Mouse (Mus musculus) right cerebral cortex, postnatal 10 days (tissue): Measurements from ENCODE around the gene Ythdc1.
"Not testable (repeated sequence)": the region's sequence is repeated elsewhere in the genome, so short reads cannot be mapped to it uniquely, and the experiment has no call there.

ENCODE experiments used
- DNase-seq, 2 experiments: peaks; one replicate each; pipeline ENCODE4 v3.0.0; 2021; ENCODE audit warnings: low spot score in 2 of 2

The Ythdc1 gene

GRCm38 (mm10) chr5:86803962-86804940 lies at the start of gene Ythdc1:
Ythdc1 (plus strand) TSS chr5:86804221.
- peak; percentile 96 for DNase-seq

DNA sequence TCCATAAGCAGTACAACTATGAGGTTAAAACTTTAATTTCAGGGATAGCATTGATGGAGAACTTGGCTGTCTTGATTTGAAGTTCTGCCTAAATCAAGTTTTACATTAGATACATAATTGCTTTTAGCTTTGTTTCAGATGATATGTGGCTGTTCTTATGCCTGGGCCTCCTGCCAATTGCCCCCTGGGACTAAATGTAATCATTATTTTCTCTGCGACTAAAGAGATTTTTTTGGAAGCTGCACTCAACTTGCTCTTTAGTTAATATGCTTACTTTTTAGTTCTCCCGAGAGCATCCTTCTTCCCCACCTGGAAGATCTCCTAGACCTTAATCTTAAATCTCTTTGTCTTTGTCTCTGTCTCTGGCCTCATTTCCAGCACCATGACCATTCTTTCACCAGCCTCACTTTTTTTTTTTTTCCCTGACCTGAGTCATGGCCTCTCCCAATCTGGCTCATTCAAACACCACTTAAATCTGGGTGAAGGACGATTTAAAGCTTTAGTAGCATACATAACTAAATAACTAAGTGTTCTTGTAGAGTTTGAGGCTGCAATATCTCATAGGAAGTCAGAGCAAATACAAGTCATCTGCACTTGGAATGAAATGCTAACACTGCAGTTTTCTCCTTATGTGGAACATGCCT lies 34.9 kb upstream of the Ythdc1 start:
- DNase-seq: no peak

GRCm38 (mm10) chr5:86771010-86771409 lies 33.0 kb upstream of the Ythdc1 start:
- no peak for DNase-seq

DNA sequence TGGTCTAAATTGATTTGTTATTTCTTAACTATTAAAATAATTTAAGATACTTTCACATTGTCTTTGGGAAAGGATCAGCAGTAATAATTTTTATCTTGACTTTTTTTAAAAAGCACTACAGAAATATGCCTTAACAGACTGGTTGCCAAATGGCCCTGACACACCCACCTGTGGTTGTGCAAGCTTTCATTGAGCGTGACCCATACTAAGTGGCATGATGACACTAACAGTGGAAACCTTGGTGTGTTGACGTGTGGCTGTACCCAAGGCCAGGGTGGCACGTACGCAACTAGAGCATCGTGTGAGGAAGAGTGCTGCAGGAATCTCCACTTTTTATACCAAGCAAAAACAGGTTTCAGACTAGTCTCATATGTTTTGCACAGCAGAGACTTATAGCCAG lies 27.1 kb upstream of the Ythdc1 start:
- no peak for DNase-seq

- DNase-seq: no peak
Measured at GRCm38 (mm10) chr5:86778471-86778870, 25.6 kb upstream of the Ythdc1 start.

DNA sequence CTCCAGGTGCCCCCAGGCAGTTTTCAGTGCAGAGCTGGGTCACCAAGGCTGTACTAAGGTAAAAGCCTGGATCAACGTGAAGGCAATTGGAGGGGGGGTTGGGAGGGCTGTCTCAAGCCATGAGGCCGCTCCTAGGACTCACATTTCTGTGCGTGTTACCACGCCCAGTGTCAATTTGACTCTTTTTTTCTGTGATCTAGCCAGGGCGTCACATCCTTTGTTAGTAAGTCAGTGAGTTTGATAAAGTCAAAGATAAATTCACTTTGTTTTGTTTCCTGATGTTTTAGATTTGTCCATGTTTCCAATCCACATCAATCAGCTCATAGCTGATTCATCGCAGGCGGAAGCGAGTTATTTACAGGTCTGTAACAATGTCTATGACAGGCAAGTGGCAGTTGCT lies 21.0 kb upstream of the Ythdc1 start:
- DNase-seq: no peak

DNA sequence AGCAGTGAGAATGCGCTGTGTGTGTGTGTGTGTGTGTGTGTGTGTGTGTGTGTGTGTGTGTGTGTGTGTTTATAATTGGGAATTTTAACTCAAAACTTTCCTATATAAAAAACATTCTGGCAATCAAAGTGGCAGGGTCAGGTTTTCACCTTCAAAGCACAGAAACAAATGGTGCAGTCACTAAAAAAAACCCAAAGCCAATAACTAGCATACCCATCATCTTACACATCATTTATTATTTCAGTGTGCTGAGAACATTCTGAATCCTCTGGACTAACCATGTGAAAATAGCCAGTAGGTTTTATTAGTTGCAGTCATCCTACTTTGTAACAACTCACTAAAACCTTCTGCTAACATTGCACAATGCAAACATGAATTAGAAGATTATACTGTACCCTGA lies 19.8 kb upstream of the Ythdc1 start:
- no peak for DNase-seq

DNA sequence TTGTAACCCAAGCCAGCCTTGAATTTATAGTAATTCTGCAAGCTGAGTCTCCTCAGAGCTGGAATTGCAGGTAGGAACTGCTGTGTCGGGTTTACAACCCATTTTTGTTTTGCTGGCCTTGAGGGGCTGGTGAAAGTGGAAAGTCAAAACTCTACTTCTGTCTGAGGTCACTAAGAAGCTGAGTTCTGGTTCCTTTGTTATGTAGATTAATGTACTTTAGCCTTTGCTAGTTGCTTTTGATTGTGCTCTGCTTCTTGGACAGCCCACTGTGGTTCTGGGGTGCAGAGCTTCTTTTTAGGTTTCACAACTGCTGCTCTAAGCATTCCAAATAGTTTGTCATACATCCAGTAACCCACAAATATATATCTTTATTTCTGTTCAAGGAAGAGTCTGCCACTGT lies 17.2 kb upstream of the Ythdc1 start:
- no peak for DNase-seq

GRCm38 (mm10) chr5:86789954-86790353 lies 14.1 kb upstream of the Ythdc1 start:
- no peak for DNase-seq

- no peak for DNase-seq
Measured at GRCm38 (mm10) chr5:86792249-86792648, 11.8 kb upstream of the Ythdc1 start.

DNA sequence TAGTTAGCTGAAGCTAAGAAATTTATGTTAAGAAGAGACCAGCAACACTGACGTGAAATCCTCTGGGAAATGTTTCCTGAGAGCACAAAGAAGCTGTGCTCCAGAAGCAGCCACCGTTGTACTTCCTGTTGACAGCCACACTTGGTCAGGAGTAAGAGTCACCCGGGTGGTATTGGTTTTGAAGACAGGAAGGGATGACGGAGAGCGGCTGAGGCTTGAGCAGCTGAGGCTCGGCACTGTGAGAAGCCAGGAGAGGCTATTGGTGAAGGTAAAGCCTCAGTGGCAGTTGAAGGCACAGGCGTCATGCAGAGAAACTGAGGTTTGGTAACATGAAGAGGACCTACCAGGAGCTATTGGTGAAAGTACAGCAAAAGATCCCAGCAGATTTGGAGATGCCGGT lies 11.2 kb upstream of the Ythdc1 start:
- no peak for DNase-seq

DNA sequence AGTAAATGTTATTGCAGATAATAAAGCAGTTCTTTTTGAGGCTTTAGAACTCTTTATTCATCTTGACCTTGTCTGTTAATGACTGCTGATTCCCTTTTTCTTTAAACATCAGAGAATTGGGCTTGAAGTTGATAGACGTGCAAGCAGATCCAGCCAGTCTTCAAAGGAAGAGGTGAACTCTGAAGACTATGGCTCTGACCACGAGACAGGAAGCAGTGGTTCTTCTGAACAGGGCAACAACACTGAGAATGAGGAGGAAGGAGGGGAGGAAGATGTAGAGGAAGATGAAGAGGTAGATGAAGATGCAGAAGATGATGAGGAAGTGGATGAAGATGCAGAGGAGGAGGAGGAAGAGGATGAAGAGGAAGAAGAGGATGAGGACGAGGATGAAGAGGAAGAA lies 12.8 kb downstream of the Ythdc1 start:
- DNase-seq: no peak

DNA sequence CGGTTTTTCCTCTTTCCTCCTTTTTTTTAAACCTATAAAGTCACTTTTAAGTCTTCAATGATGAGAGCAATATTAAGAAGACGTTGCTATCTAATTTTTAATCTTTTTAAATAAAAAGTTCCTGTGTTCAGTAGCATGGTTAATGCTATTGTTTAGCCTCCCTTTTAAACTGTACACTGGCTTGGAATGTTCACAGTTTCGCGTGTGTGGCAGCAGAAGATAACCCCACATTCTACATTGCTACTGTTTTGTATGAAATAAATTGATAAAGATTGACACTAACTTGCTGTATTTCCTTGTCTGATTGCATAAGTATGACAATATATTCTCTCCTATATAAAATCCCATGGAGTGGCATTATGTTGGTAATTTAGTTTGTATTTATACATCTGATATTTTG lies 32.4 kb downstream of the Ythdc1 start:
- not testable (repeated sequence) for DNase-seq

DNA sequence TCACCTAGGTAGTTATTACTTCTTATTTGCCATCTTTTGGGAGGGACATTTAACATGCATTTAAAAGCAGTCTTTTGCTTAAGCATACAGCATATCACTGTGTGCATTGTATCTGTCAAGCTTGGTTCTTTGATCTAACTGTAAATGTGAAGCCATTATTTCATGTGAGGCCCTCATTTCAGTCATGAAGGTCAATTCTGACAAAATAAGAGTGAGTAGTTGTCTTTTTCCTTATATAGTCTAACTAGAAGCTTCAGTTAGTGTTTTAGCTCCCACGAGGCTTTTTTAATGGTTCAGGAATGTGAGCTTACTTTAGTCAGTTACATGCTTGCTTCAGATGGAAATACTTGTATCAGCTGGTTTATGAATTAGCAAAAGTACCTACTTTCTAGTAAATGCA lies 34.1 kb downstream of the Ythdc1 start:
- DNase-seq: no peak

GRCm38 (mm10) chr5:86839472-86839871 lies 35.5 kb downstream of the Ythdc1 start:
- no peak for DNase-seq

- DNase-seq: no peak
Measured at GRCm38 (mm10) chr5:86840207-86840606, 36.2 kb downstream of the Ythdc1 start.

- not testable (repeated sequence) for DNase-seq
Measured at GRCm38 (mm10) chr5:86841261-86841660, 37.2 kb downstream of the Ythdc1 start.

GRCm38 (mm10) chr5:86850104-86850503 lies 46.1 kb downstream of the Ythdc1 start:
- DNase-seq: peak in 1 of 2 experiments; percentile 24

DNA sequence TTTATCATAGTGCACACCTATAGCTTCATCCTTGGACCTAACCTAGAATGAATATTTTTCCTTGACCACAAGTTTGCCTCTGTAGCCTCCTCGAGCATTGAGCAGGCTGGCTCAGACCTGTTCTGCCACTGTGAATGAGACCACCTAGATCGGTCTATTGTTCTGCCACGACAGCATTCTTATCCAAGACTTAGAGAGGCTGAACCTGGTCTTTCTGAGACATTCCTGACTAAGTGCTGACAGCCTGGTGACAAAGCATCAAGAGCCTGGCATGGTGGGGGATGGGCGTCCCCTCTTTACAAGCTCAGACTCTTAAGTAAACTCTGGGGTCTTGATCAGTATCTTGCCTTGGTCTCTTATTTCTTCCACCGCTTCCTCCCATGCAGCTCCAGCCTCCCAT lies 47.6 kb downstream of the Ythdc1 start:
- DNase-seq: no peak

DNA sequence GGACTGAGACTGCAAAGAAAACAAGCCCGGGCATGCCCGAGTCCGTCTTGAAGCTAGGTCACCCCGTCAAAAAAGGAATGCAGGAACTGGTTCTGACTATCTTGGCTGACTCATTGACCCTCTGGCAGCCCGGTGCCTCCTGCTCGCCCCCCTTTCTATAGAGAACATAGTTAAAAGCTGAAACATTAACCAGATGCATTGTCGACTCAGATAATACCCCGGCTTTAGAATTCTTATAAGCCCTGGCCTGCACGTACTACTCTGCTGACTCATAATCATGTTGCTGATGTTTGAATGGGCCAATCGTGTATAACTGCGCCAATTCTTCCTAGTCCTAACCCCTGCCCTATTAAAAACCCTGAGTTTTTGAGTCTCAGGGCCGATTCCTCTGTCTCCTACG lies 52.5 kb downstream of the Ythdc1 start:
- not testable (repeated sequence) for DNase-seq

DNA sequence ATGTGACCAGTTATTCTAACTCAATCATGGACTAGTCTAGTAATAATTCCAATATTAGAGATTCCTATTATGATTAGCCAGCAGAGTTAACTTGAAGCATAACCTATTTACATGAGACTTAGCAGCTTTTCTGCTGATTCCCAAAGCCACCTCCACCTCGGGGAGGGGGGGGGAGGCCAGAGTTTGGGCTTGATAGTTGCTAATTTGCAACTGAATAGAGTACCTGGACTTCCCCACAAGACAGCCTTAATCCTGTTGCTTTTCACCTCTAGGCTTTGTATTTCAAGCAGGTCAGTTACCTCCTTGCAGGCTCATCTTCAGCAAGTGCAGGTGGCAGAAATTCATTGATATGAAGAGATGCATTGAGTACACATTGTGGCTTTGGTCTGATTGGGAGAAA lies 53.7 kb downstream of the Ythdc1 start:
- no peak for DNase-seq

GRCm38 (mm10) chr5:86858336-86858735 lies 54.3 kb downstream of the Ythdc1 start:
- no peak for DNase-seq

- no peak for DNase-seq
Measured at GRCm38 (mm10) chr5:86871877-86872276, 67.9 kb downstream of the Ythdc1 start.
